Mouse (Mus musculus) hindbrain, embryonic 12.5 days (tissue): ENCODE measurements around the gene Lsm2. TPM values are rescaled to one million over a fixed set of nuclear protein-coding genes. Genes with fewer than 3 reads are reported as not detected.
A peak's percentile ranks its signal among the peaks of the same experiment; 100 is the strongest.

Experiments used
- ATAC-seq: fragments of 200-750 bp; cut with Nextera tagmentation; 2 replicates; pipeline ENCODE4 v1.8.0; 2017; ENCODE audit warnings: moderate TSS enrichment; ENCODE audit not compliant: low FRiP score
- H3K27ac ChIP-seq: fragments of 300-500 bp; sonication (generic); 2 replicates; pipeline ENCODE4 v1.5.1; 2016; ENCODE audit warnings: mild to moderate bottlenecking
- H3K27me3 ChIP-seq: fragments of 300-500 bp; sonication (generic); 2 replicates; pipeline ENCODE4 v1.6.1; 2016; ENCODE audit warnings: mild to moderate bottlenecking
- H3K36me3 ChIP-seq: fragments of 300-500 bp; sonication (generic); 2 replicates; pipeline ENCODE4 v1.6.1; 2016; ENCODE audit warnings: mild to moderate bottlenecking
- H3K4me1 ChIP-seq: fragments of 300-500 bp; sonication (generic); 2 replicates; pipeline ENCODE4 v1.6.1; 2016
- H3K4me2 ChIP-seq: fragments of 300-500 bp; sonication (generic); replicated peaks from 2 replicates; pipeline ENCODE4 v1.6.1; 2016; ENCODE audit warnings: mild to moderate bottlenecking
- H3K4me3 ChIP-seq: fragments of 300-500 bp; sonication (generic); 2 replicates; pipeline ENCODE4 v1.5.1; 2016; ENCODE audit warnings: mild to moderate bottlenecking
- H3K9ac ChIP-seq: fragments of 300-500 bp; sonication (generic); 2 replicates; pipeline ENCODE4 v1.6.1; 2016; ENCODE audit warnings: mild to moderate bottlenecking, moderate library complexity
- H3K9me3 ChIP-seq: fragments of 300-500 bp; sonication (generic); replicated peaks from 2 replicates; pipeline ENCODE4 v1.6.1; 2016; ENCODE audit warnings: mild to moderate bottlenecking
- WGBS: fragments of 180-500 bp; shearing (Covaris S2); methylation state at CpG from one replicate; pipeline ENCODE4 v1.1.7; 2016; 5-methylcytosine and 5-hydroxymethylcytosine counted together
- polyA plus RNA-seq: library from polyadenylated mRNA; unstranded; fragments of >200 nt; fragmentation: Nextera tagmentation; extraction: Ambion mirVana; gene quantifications from 2 replicates; pipeline ENCODE4 v1.2.1, GENCODE M21; 2016

Gene Lsm2
- polyA plus RNA-seq, 1 experiment from 2014 or later = 158 TPM

- ATAC-seq = no peak
- Histone ChIP-seq H3K36me3 (peaks cover 83% of the 10 kb centered on the region), H3K27me3 (no peaks in the 10 kb centered on the region), H3K4me2 (no peak overlapping the region), H3K9me3 (no peaks in the 10 kb centered on the region), H3K9ac (no peak overlapping the region), H3K4me3 (no peak overlapping the region), H3K4me1 (peaks cover 10% of the 10 kb centered on the region), H3K27ac (no peak overlapping the region)
- WGBS = 96% methylated on average over 7 of the region's 7 CpGs
These were observed 25.8 kb downstream of the Lsm2 start for GRCm38 (mm10) chr17:35007387-35007991.

- no peak overlapping the region for H3K9ac ChIP-seq
- no peaks in the 10 kb centered on the region for H3K9me3 ChIP-seq
- no peak overlapping the region for H3K4me3 ChIP-seq
- H3K27me3 ChIP-seq = no peaks in the 10 kb centered on the region
- peaks cover 98% of the 10 kb centered on the region for H3K36me3 ChIP-seq
- no peak overlapping the region for H3K27ac ChIP-seq
- no peak for ATAC-seq
- no peaks in the 10 kb centered on the region for H3K4me1 ChIP-seq
- no peak overlapping the region for H3K4me2 ChIP-seq
- WGBS = 87% methylated on average over 7 of the region's 7 CpGs
These were observed 27.9 kb downstream of the Lsm2 start for GRCm38 (mm10) chr17:35009586-35009985.

GRCm38 (mm10) chr17:35011440-35011839, 29.8 kb downstream of the Lsm2 start:
- peaks cover 100% of the 10 kb centered on the region for H3K36me3 ChIP-seq
- H3K9me3 ChIP-seq = no peaks in the 10 kb centered on the region
- H3K27ac ChIP-seq = no peak overlapping the region
- 88% methylated on average over 8 of the region's 8 CpGs for WGBS
- no peak overlapping the region for H3K4me3 ChIP-seq
- H3K9ac ChIP-seq = no peak overlapping the region
- H3K4me1 ChIP-seq = peaks cover 2% of the 10 kb centered on the region; the same call in 1 of the 2 replicates
- ATAC-seq = no peak
- no peak overlapping the region for H3K4me2 ChIP-seq
- H3K27me3 ChIP-seq = no peaks in the 10 kb centered on the region

GRCm38 (mm10) chr17:35012430-35012829, 30.8 kb downstream of the Lsm2 start:
- Histone ChIP-seq H3K4me3 (no peak overlapping the region), H3K4me2 (no peak overlapping the region), H3K27ac (no peak overlapping the region), H3K4me1 (peaks cover 4% of the 10 kb centered on the region; the same call in 1 of the 2 replicates), H3K36me3 (peaks cover 99% of the 10 kb centered on the region), H3K9me3 (no peaks in the 10 kb centered on the region), H3K27me3 (no peaks in the 10 kb centered on the region), H3K9ac (no peak overlapping the region)
- no peak for ATAC-seq
- 92% methylated on average over 13 of the region's 13 CpGs for WGBS

GRCm38 (mm10) chr17:35013221-35013620, 31.6 kb downstream of the Lsm2 start:
- no peak overlapping the region for H3K4me3 ChIP-seq
- H3K36me3 ChIP-seq = peaks cover 95% of the 10 kb centered on the region
- H3K4me1 ChIP-seq = peaks cover 4% of the 10 kb centered on the region; the same call in 1 of the 2 replicates
- H3K9me3 ChIP-seq = no peaks in the 10 kb centered on the region
- H3K27me3 ChIP-seq = no peaks in the 10 kb centered on the region
- no peak overlapping the region for H3K27ac ChIP-seq
- H3K4me2 ChIP-seq = no peak overlapping the region
- ATAC-seq = no peak
- H3K9ac ChIP-seq = no peak overlapping the region
- 93% methylated on average over 6 of the region's 6 CpGs for WGBS

GRCm38 (mm10) chr17:35015296-35015695, 33.6 kb downstream of the Lsm2 start:
- WGBS = 92% methylated on average over 16 of the region's 16 CpGs
- no peak overlapping the region for H3K4me2 ChIP-seq
- no peaks in the 10 kb centered on the region for H3K9me3 ChIP-seq
- no peak overlapping the region for H3K9ac ChIP-seq
- no peak overlapping the region for H3K27ac ChIP-seq
- H3K27me3 ChIP-seq = no peaks in the 10 kb centered on the region
- peaks cover 4% of the 10 kb centered on the region; the same call in 1 of the 2 replicates for H3K4me1 ChIP-seq
- no peak overlapping the region for H3K4me3 ChIP-seq
- no peak for ATAC-seq
- peaks cover 74% of the 10 kb centered on the region for H3K36me3 ChIP-seq

GRCm38 (mm10) chr17:35016376-35016775, 34.7 kb downstream of the Lsm2 start, which contains the start of gene Vwa7:
Gene Vwa7 (plus strand): TSS chr17:35016579.
- Histone ChIP-seq H3K9me3 (no peaks in the 10 kb centered on the region), H3K4me3 (no peak within 1 kb of the TSS), H3K4me2 (0 out of 2 replicates have a peak within 1 kb of the TSS, but pooled peaks have one; percentile 2), H3K27ac (peak within 1 kb of the TSS; percentile 23; the same call in 1 of the 2 replicates), H3K36me3 (peaks cover 63% of the 10 kb centered on the region), H3K4me1 (peaks cover 9% of the 10 kb centered on the region), H3K9ac (no peak within 1 kb of the TSS; the same call in 1 of the 2 replicates), H3K27me3 (no peaks in the 10 kb centered on the region)
- 66% methylated on average over 12 of the region's 12 CpGs for WGBS
- peak; percentile 44; the same call in 1 of the 2 replicates for ATAC-seq

GRCm38 (mm10) chr17:35016791-35017705, 35.4 kb downstream of the Lsm2 start:
- peaks cover 14% of the 10 kb centered on the region for H3K4me1 ChIP-seq
- no peak for ATAC-seq
- H3K4me2 ChIP-seq = no peak overlapping the region
- no peak overlapping the region for H3K4me3 ChIP-seq
- H3K9me3 ChIP-seq = no peaks in the 10 kb centered on the region
- H3K36me3 ChIP-seq = peaks cover 57% of the 10 kb centered on the region
- no peaks in the 10 kb centered on the region for H3K27me3 ChIP-seq
- peak overlapping the region; percentile 23; the same call in 1 of the 2 replicates for H3K27ac ChIP-seq
- no peak overlapping the region; the same call in 1 of the 2 replicates for H3K9ac ChIP-seq
- 84% methylated on average over 10 of the region's 10 CpGs for WGBS

GRCm38 (mm10) chr17:35017706-35018030, 36.0 kb downstream of the Lsm2 start:
- no peak overlapping the region for H3K27ac ChIP-seq
- no peak overlapping the region for H3K4me3 ChIP-seq
- WGBS = 77% methylated on average over 14 of the region's 14 CpGs
- H3K27me3 ChIP-seq = no peaks in the 10 kb centered on the region
- peaks cover 50% of the 10 kb centered on the region for H3K36me3 ChIP-seq
- H3K4me2 ChIP-seq = no peak overlapping the region
- H3K9me3 ChIP-seq = no peaks in the 10 kb centered on the region
- no peak overlapping the region for H3K9ac ChIP-seq
- H3K4me1 ChIP-seq = peaks cover 14% of the 10 kb centered on the region
- no peak for ATAC-seq

GRCm38 (mm10) chr17:35018171-35018570, 36.5 kb downstream of the Lsm2 start:
- WGBS = 78% methylated on average over 3 of the region's 3 CpGs
- H3K9ac ChIP-seq = no peak overlapping the region
- no peak overlapping the region for H3K27ac ChIP-seq
- H3K27me3 ChIP-seq = no peaks in the 10 kb centered on the region
- H3K9me3 ChIP-seq = no peaks in the 10 kb centered on the region
- peaks cover 14% of the 10 kb centered on the region for H3K4me1 ChIP-seq
- H3K4me2 ChIP-seq = no peak overlapping the region
- no peak for ATAC-seq
- H3K36me3 ChIP-seq = peaks cover 45% of the 10 kb centered on the region
- no peak overlapping the region for H3K4me3 ChIP-seq

- H3K9ac ChIP-seq = no peak overlapping the region
- no peak overlapping the region for H3K27ac ChIP-seq
- 72% methylated on average over 11 of the region's 11 CpGs for WGBS
- H3K4me2 ChIP-seq = no peak overlapping the region
- no peaks in the 10 kb centered on the region for H3K9me3 ChIP-seq
- no peaks in the 10 kb centered on the region; the same call in 1 of the 2 replicates for H3K27me3 ChIP-seq
- no peak overlapping the region for H3K4me3 ChIP-seq
- peaks cover 28% of the 10 kb centered on the region for H3K36me3 ChIP-seq
- ATAC-seq = no peak
- H3K4me1 ChIP-seq = peaks cover 14% of the 10 kb centered on the region
These were observed 38.2 kb downstream of the Lsm2 start for GRCm38 (mm10) chr17:35019894-35020293.

- Histone ChIP-seq H3K36me3 (peaks cover 22% of the 10 kb centered on the region), H3K9me3 (no peaks in the 10 kb centered on the region), H3K4me2 (no peak overlapping the region), H3K9ac (no peak overlapping the region), H3K27ac (no peak overlapping the region), H3K27me3 (no peaks in the 10 kb centered on the region; the same call in 1 of the 2 replicates), H3K4me3 (no peak overlapping the region), H3K4me1 (peaks cover 14% of the 10 kb centered on the region)
- no peak for ATAC-seq
- WGBS = 92% methylated on average over 8 of the region's 8 CpGs
These were observed 38.9 kb downstream of the Lsm2 start for GRCm38 (mm10) chr17:35020551-35020950.
